11 mouse cellular contexts compared by ENCODE assay signal in the genomic region with DNA sequence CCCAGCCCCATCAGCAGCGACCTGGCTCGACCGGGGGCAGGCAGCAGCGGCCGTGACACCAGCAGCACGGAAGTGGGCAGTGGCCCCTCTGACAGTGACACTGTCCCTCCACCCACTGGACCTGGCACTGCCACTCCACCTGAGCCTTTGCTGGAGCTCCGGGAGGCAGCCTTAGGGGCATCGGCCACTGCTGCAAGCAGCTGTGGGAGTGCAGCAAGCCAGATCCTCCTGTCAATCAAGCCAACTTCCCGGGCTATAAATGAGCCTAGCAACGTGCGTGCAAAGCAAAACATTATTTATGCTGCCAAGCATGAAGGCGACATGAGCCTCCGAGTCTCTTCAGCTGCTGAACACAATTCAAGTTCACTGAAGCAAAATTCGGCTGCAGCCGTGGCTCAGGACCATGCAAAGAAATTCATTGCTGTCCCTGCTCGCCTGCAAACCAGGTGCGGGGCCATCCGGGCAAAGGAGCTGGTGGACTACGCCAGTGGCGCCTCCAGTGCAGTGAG. TPM values are rescaled to one million over a fixed set of nuclear protein-coding genes. Genes with fewer than 3 reads are reported as not detected.
A peak's percentile ranks its signal among the peaks of the same experiment; 100 is the strongest.
DNase-seq lines count a peak whose midpoint lies in the region; ATAC-seq and TF ChIP-seq lines count a peak whose summit lies in the region.
"Had no signal": no experiment of that assay in that cellular context is flagged by ENCODE, and none has a peak within 500 bp of the region (broad histone marks: within the 10 kb centered on the region; RNA-seq: fewer than 3 reads in every experiment).

No protein-coding gene starts in this region.

- H3K4me2 ChIP-seq in kidney, embryonic 16.5 days (replicated peaks; ENCODE audit: low read depth, low read length) = peak overlapping the region; percentile 47
- H3K4me2 ChIP-seq in forebrain, embryonic 15.5 days (replicated peaks) = no peak overlapping the region
- H3K4me2 ChIP-seq in hindbrain, embryonic 14.5 days (replicated peaks) = peak overlapping the region; percentile 33
- no peak overlapping the region for H3K4me2 ChIP-seq in midbrain, postnatal 0 days (ENCODE audit: low read depth, low read length, poor library complexity, severe bottlenecking)
- no peak overlapping the region for H3K4me2 ChIP-seq in lung, postnatal 0 days (replicated peaks; ENCODE audit: low read depth, low read length)
- H3K4me2 ChIP-seq: embryonic facial prominence, embryonic 12.5 days had no signal

- 0 out of 2 replicates have a peak overlapping the region, but pooled peaks have one; percentile 16 for H3K27ac ChIP-seq in kidney, embryonic 16.5 days (ENCODE audit: low read length)
- H3K27ac ChIP-seq in forebrain, embryonic 15.5 days (replicated peaks) = peak overlapping the region; percentile 55
- no peak overlapping the region for H3K27ac ChIP-seq in hindbrain, embryonic 14.5 days
- no peak overlapping the region for H3K27ac ChIP-seq in midbrain, postnatal 0 days (ENCODE audit: low read depth, low read length)
- H3K27ac ChIP-seq in lung, postnatal 0 days (ENCODE audit: low read length) = no peak overlapping the region
- H3K27ac ChIP-seq: embryonic facial prominence, embryonic 12.5 days had no signal

- H3K4me3 ChIP-seq in kidney, embryonic 16.5 days (ENCODE audit: low read length) = peak overlapping the region; percentile 26
- H3K4me3 ChIP-seq in forebrain, embryonic 15.5 days = no peak overlapping the region
- no peak overlapping the region for H3K4me3 ChIP-seq in hindbrain, embryonic 14.5 days (replicated peaks; ENCODE audit: low read length)
- no peak overlapping the region for H3K4me3 ChIP-seq in midbrain, postnatal 0 days (ENCODE audit: low read depth, low read length)
- no peak overlapping the region for H3K4me3 ChIP-seq in lung, postnatal 0 days (ENCODE audit: low read depth, low read length)
- H3K4me3 ChIP-seq: embryonic facial prominence, embryonic 12.5 days had no signal

- 37% methylated on average over 20 of the region's 20 CpGs for WGBS in kidney, embryonic 16.5 days
- 55% methylated on average over 20 of the region's 20 CpGs for WGBS in forebrain, embryonic 15.5 days
- WGBS in hindbrain, embryonic 14.5 days = 47% methylated on average over 20 of the region's 20 CpGs
- WGBS in midbrain, postnatal 0 days = 58% methylated on average over 20 of the region's 20 CpGs
- 82% methylated on average over 20 of the region's 20 CpGs for WGBS in lung, postnatal 0 days

- DNase-seq in kidney, adult 18-20 months = no peak
- peak; percentile 36 for DNase-seq in hindbrain, embryonic 14.5 days (ENCODE audit: low spot score)
- peak; percentile 19 for DNase-seq in midbrain, postnatal 0 days (ENCODE audit: low spot score)
- no peak for DNase-seq in adrenal gland, adult 2 months
- no peak for DNase-seq in adrenal gland, postnatal 14 days
- DNase-seq in lung, postnatal 0 days (ENCODE audit: low spot score) = no peak

- ATAC-seq in kidney, embryonic 16.5 days (ENCODE audit: low FRiP score, low TSS enrichment) = peak; percentile 79
- peak; percentile 73 for ATAC-seq in forebrain, embryonic 15.5 days (replicated peaks)
- ATAC-seq in hindbrain, embryonic 14.5 days (ENCODE audit: low FRiP score) = peak; percentile 61; the same call in 1 of the 2 replicates
- no peak; the same call in 1 of the 2 replicates for ATAC-seq in midbrain, postnatal 0 days (ENCODE audit: low FRiP score)
- no peak for ATAC-seq in lung, postnatal 0 days

- H3K36me3 ChIP-seq in kidney, embryonic 16.5 days (ENCODE audit: insufficient read depth, low read length) = no peaks in the 10 kb centered on the region
- H3K36me3 ChIP-seq in forebrain, embryonic 15.5 days = no peaks in the 10 kb centered on the region
- no peaks in the 10 kb centered on the region for H3K36me3 ChIP-seq in hindbrain, embryonic 14.5 days (replicated peaks; ENCODE audit: control insufficient read depth, insufficient read depth)
- no peaks in the 10 kb centered on the region for H3K36me3 ChIP-seq in midbrain, postnatal 0 days (ENCODE audit: insufficient read depth, low read length)
- no peaks in the 10 kb centered on the region for H3K36me3 ChIP-seq in lung, postnatal 0 days (ENCODE audit: insufficient read depth, low read length)
- H3K36me3 ChIP-seq: embryonic facial prominence, embryonic 12.5 days had no signal

- H3K9me3 ChIP-seq in kidney, embryonic 16.5 days (ENCODE audit: low read length) = no peaks in the 10 kb centered on the region
- no peaks in the 10 kb centered on the region for H3K9me3 ChIP-seq in forebrain, embryonic 15.5 days
- H3K9me3 ChIP-seq in hindbrain, embryonic 14.5 days (ENCODE audit: control insufficient read depth, low read length) = no peaks in the 10 kb centered on the region
- no peaks in the 10 kb centered on the region for H3K9me3 ChIP-seq in midbrain, postnatal 0 days (ENCODE audit: low read length)
- no peaks in the 10 kb centered on the region for H3K9me3 ChIP-seq in lung, postnatal 0 days (ENCODE audit: low read length)
- H3K9me3 ChIP-seq: embryonic facial prominence, embryonic 12.5 days had no signal

- no peak for TF ChIP-seq EP300 in lung, postnatal 0 days (IDR thresholded peaks at IDR 0.05)

- no peak for TF ChIP-seq CTCF in midbrain, postnatal 0 days (IDR thresholded peaks at IDR 0.05)
- no peak for TF ChIP-seq CTCF in lung, postnatal 0 days (IDR thresholded peaks at IDR 0.05)

- peaks cover 39% of the 10 kb centered on the region for H3K4me1 ChIP-seq in kidney, embryonic 16.5 days (ENCODE audit: insufficient read depth, low read length)
- peaks cover 34% of the 10 kb centered on the region for H3K4me1 ChIP-seq in forebrain, embryonic 15.5 days
- H3K4me1 ChIP-seq in hindbrain, embryonic 14.5 days (replicated peaks; ENCODE audit: control insufficient read depth, insufficient read depth, low read length) = peaks cover 18% of the 10 kb centered on the region
- H3K4me1 ChIP-seq in midbrain, postnatal 0 days (ENCODE audit: insufficient read depth, low read length) = no peaks in the 10 kb centered on the region
- no peaks in the 10 kb centered on the region for H3K4me1 ChIP-seq in lung, postnatal 0 days (ENCODE audit: insufficient read depth, low read depth, low read length)

- H3K9ac ChIP-seq in kidney, embryonic 16.5 days (replicated peaks; ENCODE audit: low read length) = peak overlapping the region; percentile 18; the same call in 1 of the 2 replicates
- H3K9ac ChIP-seq in forebrain, embryonic 15.5 days (replicated peaks) = no peak overlapping the region
- no peak overlapping the region; the same call in 1 of the 2 replicates for H3K9ac ChIP-seq in hindbrain, embryonic 14.5 days
- H3K9ac ChIP-seq in midbrain, postnatal 0 days (replicated peaks; ENCODE audit: low read length, poor library complexity, severe bottlenecking) = no peak overlapping the region
- H3K9ac ChIP-seq in lung, postnatal 0 days (replicated peaks; ENCODE audit: low read depth) = no peak overlapping the region
- H3K9ac ChIP-seq: embryonic facial prominence, embryonic 12.5 days had no signal

- no peaks in the 10 kb centered on the region for H3K27me3 ChIP-seq in kidney, embryonic 16.5 days (ENCODE audit: insufficient read depth, low read length)
- no peaks in the 10 kb centered on the region for H3K27me3 ChIP-seq in forebrain, embryonic 15.5 days
- H3K27me3 ChIP-seq in hindbrain, embryonic 14.5 days (ENCODE audit: control insufficient read depth, insufficient read depth, low read length) = no peaks in the 10 kb centered on the region
- H3K27me3 ChIP-seq in midbrain, postnatal 0 days (ENCODE audit: insufficient read depth, low read length) = no peaks in the 10 kb centered on the region
- no peaks in the 10 kb centered on the region for H3K27me3 ChIP-seq in lung, postnatal 0 days (replicated peaks; ENCODE audit: insufficient read depth, low read length)
- H3K27me3 ChIP-seq: embryonic facial prominence, embryonic 12.5 days had no signal

RNA-seq across cellular contexts. Expression of a gene that starts 0.8 kb away (rescaled TPM):
- polyA plus RNA-seq in kidney, embryonic 16.5 days (2015; fragmentation: Nextera tagmentation; extraction: Ambion mirVana) = 0.12 TPM in 1 of 2 replicates, not detected in the other
- polyA plus RNA-seq in forebrain, embryonic 15.5 days (2015; fragmentation: Nextera tagmentation; extraction: Ambion mirVana) = 0.15 TPM in 1 of 2 replicates, not detected in the other
- polyA plus RNA-seq in hindbrain, embryonic 14.5 days (2014; fragmentation: Nextera tagmentation; extraction: Ambion mirVana) = 0.29 TPM in 1 of 2 replicates, not detected in the other
- not detected in 2 replicates for total RNA-seq in midbrain, postnatal 0 days (2014; rRNA removed)
- 0.11 and 0.12 TPM in 2 replicates for polyA plus RNA-seq in midbrain, postnatal 0 days (2015; fragmentation: Nextera tagmentation; extraction: Ambion mirVana)
- not detected for total RNA-seq in adrenal gland, adult 2 months (2021)
- not detected in 2 replicates for polyA plus RNA-seq in adrenal gland, adult 2 months (2012; rRNA removed)
- not detected in 2 replicates for total RNA-seq in adrenal gland, postnatal 14 days (2021)
- polyA plus RNA-seq in lung, postnatal 0 days (2015; fragmentation: Nextera tagmentation; extraction: Ambion mirVana) = 0.07 and 0.12 TPM in 2 replicates
- total RNA-seq: MEL; neutrophil, adult 5-6 weeks had no signal
- polyA plus RNA-seq: embryonic facial prominence, embryonic 12.5 days had no signal

RNA-seq across cellular contexts. Expression of a gene that starts 1.6 kb away (rescaled TPM):
- 0.52 and 0.54 TPM in 2 replicates for polyA plus RNA-seq in kidney, embryonic 16.5 days (2015; fragmentation: Nextera tagmentation; extraction: Ambion mirVana)
- polyA plus RNA-seq in forebrain, embryonic 15.5 days (2015; fragmentation: Nextera tagmentation; extraction: Ambion mirVana) = 0.14 and 0.22 TPM in 2 replicates
- polyA plus RNA-seq in hindbrain, embryonic 14.5 days (2014; fragmentation: Nextera tagmentation; extraction: Ambion mirVana) = 0.07 and 0.10 TPM in 2 replicates
- total RNA-seq in midbrain, postnatal 0 days (2014; rRNA removed) = 0.11 and 0.24 TPM in 2 replicates
- 0.04 and 0.05 TPM in 2 replicates for polyA plus RNA-seq in midbrain, postnatal 0 days (2015; fragmentation: Nextera tagmentation; extraction: Ambion mirVana)
- under 1 TPM in 1 of 2 experiments, not detected in 1; 0.06 TPM for total RNA-seq in adrenal gland, adult 2 months (2021)
- 0.01 TPM in 1 of 2 replicates, not detected in the other for polyA plus RNA-seq in adrenal gland, adult 2 months (2012; rRNA removed)
- total RNA-seq in adrenal gland, postnatal 14 days (2021) = 0.04 TPM in 1 of 2 replicates, not detected in the other
- polyA plus RNA-seq in lung, postnatal 0 days (2015; fragmentation: Nextera tagmentation; extraction: Ambion mirVana) = 0.14 and 0.20 TPM in 2 replicates

Comparison
In these comparisons a context has a peak if more than half of its experiments do, and no peak if none do; other contexts are left out.
1. ATAC-seq: peak in kidney, embryonic 16.5 days (single experiment), forebrain, embryonic 15.5 days (single experiment) and hindbrain, embryonic 14.5 days (single experiment); none in midbrain, postnatal 0 days (single experiment) and lung, postnatal 0 days (single experiment).
2. H3K27ac ChIP-seq: peak in kidney, embryonic 16.5 days (single experiment) and forebrain, embryonic 15.5 days (single experiment); none in hindbrain, embryonic 14.5 days (single experiment), midbrain, postnatal 0 days (single experiment) and lung, postnatal 0 days (single experiment).
3. H3K4me2 ChIP-seq: peak in kidney, embryonic 16.5 days (single experiment) and hindbrain, embryonic 14.5 days (single experiment); none in forebrain, embryonic 15.5 days (single experiment), midbrain, postnatal 0 days (single experiment) and lung, postnatal 0 days (single experiment).
4. DNase-seq: peak in hindbrain, embryonic 14.5 days (single experiment) and midbrain, postnatal 0 days (single experiment); none in kidney, adult 18-20 months (single experiment), adrenal gland, adult 2 months (single experiment), adrenal gland, postnatal 14 days (single experiment) and lung, postnatal 0 days (single experiment).